Mouse (Mus musculus): ENCODE data around the gene Pla2g6. TPM values are rescaled to one million over a fixed set of nuclear protein-coding genes. Genes with fewer than 3 reads are reported as not detected.

Gene Pla2g6
- total RNA-seq (2023; ENCODE audit: inconsistent age): 14.1 to 17.4 TPM (median 16.0 TPM) in 4 replicates

DNA sequence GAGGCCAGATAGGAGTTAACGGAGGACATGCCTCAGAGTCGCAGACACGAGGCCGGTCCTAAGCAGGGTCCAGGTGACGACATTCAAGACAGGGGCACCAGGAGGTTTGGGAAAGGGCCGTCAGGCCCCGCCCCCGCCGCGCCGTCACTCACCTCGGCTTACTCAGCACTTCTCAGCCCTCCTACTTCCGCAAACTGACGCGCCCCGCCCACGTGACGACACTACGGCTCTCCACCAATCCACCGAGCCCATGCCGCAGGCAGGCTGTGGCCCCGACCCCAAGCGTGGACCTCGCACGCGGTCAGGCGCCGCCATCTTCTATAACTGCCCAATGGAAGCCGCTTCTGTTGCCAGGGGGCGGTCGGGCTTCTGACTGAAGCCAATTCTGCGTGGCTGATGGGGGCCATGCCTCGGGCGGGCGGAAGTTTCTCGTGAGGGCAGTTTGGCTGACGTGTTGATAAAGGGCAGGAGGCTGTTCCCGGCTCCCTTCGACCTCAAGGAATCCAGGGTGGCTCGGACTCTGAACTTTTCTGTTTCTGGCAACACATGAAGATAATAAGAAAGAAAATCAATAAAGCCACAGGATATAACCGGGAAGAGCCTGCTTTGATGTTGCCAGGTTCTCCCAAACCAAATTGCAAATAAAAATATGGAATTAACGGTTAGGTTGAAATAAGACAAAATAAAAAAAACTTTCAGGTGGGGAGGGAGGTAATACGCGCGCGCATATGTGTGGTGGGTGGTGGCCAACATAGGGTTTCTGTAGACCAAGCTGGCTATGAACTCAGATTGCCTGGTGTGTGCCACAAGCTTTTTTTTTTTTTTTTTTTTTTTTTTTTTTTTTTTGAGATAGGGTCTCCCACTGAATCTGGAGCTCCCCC lies at the start of gene Pla2g6:
TSS of gene Pla2g6 (minus strand) at position 333 of the 881 bp plus-strand sequence.

DNA sequence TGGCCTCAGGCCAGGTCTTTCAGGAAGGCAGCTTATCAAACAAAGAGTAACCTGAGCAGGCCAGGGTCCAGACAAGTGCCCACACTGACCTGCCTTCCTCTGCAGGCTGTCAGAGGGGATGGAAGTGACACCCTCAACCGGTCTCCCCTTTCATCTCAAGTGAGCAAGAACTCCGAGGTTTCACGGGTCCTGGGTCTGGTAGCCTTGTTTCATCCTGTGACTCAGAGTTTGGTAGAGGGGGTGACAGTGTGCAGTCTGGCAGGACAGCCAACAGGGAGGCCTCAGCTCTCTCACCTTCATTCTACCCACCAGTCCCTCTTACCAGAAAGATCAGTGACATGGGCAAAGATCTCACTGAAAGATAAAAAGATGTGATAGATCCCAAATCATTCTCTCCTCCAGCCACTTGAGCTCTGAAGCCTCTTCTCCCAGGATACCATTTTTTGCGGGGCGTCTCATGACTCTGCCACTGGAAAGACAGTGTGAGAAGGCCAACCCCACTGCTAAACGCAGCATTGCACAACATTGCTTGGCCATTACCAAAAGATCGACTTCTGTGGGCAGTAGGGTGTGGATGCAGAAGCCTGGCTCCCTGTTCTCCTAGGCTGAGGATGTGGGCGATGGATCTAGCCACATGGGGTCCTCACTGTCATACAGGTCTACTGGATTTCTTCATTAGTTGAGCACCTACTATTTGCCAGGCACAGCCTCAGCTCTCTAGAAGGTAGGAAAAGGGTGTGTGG lies 18.0 kb upstream of the Pla2g6 start, which contains the start of gene Maff:
TSS of gene Maff (plus strand) at position 571 of the 743 bp plus-strand sequence.

DNA sequence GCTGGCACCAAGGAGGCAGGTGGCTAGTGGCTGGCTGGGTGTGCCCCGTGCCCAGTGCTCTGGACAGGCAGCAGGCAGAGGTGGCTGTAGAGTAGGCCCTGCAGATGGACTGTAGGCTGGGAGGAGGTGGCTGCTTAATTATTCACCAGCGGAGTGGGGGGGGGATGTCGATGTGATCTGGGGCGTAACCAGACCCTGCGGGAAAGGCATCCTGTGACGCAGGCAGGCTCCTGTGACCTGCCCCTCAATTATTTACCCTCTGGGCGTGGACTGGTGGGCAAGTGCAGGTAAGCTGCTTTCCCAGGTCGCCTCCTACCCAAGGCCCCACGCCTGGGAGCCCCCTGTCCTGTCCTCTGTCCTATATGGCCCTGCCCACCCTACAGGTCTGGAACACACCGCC lies 42.8 kb downstream of the Pla2g6 start, which contains the start of gene Baiap2l2:
TSS of gene Baiap2l2 (minus strand) at position 139 of the 400 bp plus-strand sequence.

DNA sequence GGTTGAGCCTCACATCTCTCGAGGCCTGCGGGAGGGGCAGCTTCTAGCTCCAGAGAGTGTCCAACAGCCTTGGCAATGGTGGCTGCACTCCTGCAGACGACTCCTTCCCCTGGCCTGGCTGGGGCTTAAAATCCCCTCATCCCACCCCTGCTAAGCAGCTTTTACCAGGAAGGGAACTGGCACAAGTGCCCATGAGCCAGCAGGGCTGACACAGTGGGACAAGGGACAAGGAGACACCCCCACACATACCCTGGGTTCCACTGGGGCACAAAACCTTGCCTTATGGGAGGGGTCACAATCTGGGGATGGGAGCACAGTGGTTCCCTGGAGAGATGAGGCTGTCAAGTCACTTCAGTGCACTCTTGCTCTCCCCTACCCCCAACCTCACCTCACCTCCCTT lies 73.5 kb downstream of the Pla2g6 start, which contains the start of gene Slc16a8:
TSS of gene Slc16a8 (minus strand) at position 101 of the 400 bp plus-strand sequence.

Other genes with a start within 250 kb of the Pla2g6 start
- gene Micall1, start 219.5 kb downstream of the Pla2g6 start, total RNA-seq (2023; ENCODE audit: inconsistent age): 42.4 to 47.6 TPM (median 45.1 TPM) in 4 replicates
- 47.1 to 58.7 TPM (median 53.7 TPM) in 4 replicates for gene Polr2f, start 187.4 kb downstream of the Pla2g6 start, total RNA-seq (2023; ENCODE audit: inconsistent age)
- gene 1700088E04Rik, start 187.1 kb downstream of the Pla2g6 start, total RNA-seq (2023; ENCODE audit: inconsistent age): not detected in 4 replicates
- gene Sox10, start 163.2 kb downstream of the Pla2g6 start, total RNA-seq (2023; ENCODE audit: inconsistent age): not detected in 4 replicates
- 31.1 to 41.0 TPM (median 36.1 TPM) in 4 replicates for gene Pick1, start 99.2 kb downstream of the Pla2g6 start, total RNA-seq (2023; ENCODE audit: inconsistent age)
- 0.60 to 1.3 TPM (median 0.76 TPM) in 4 replicates for gene Gm49486, start 99.0 kb downstream of the Pla2g6 start, total RNA-seq (2023; ENCODE audit: inconsistent age)
- not detected in 4 replicates for gene Slc16a8, start 73.6 kb downstream of the Pla2g6 start, total RNA-seq (2023; ENCODE audit: inconsistent age)
- gene Baiap2l2, start 42.9 kb downstream of the Pla2g6 start, total RNA-seq (2023; ENCODE audit: inconsistent age): not detected in 4 replicates
- 89.5 to 102 TPM (median 99.3 TPM) in 4 replicates for gene Maff, start 18.2 kb upstream of the Pla2g6 start, total RNA-seq (2023; ENCODE audit: inconsistent age)
- 34.2 to 47.1 TPM (median 37.4 TPM) in 4 replicates for gene Tmem184b, start 75.2 kb upstream of the Pla2g6 start, total RNA-seq (2023; ENCODE audit: inconsistent age)
- gene Csnk1e, start 127.2 kb upstream of the Pla2g6 start, total RNA-seq (2023; ENCODE audit: inconsistent age): 45.4 to 51.2 TPM (median 47.9 TPM) in 4 replicates
- gene Kcnj4, start 176.9 kb upstream of the Pla2g6 start, total RNA-seq (2023; ENCODE audit: inconsistent age): not detected in 4 replicates
- not detected in 4 replicates for gene Kdelr3, start 188.0 kb upstream of the Pla2g6 start, total RNA-seq (2023; ENCODE audit: inconsistent age)
- gene Ddx17, start 218.4 kb upstream of the Pla2g6 start, total RNA-seq (2023; ENCODE audit: inconsistent age): 401 to 416 TPM (median 406 TPM) in 4 replicates